Mouse (Mus musculus): ENCODE data around the gene Shisal1. TPM values are rescaled to one million over a fixed set of nuclear protein-coding genes. Genes with fewer than 3 reads are reported as not detected.

Shisal1 gene
- total RNA-seq, 2 experiments from 2014 or later, result 0.63 to 1.1 TPM

DNA sequence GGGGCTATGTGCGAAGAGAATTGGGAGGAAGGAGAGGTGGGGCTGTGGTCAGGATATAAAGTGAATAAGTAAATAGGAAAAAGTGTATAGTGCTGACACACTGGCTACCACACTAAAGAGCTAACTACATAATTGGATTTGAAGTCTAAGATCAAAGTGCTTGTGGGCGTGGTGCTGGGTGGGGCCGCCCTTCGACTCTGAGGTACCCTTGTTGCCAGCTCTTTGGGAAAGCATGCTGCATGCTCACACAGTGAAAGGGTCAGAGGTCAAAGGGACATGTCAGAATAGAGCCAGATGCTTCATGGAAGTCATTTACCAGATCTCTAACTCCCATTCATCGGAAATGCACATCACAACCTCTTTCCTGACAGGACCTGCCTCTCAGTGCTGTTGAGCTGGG, 74.1 kb downstream of the Shisal1 start:
- no peak for DNase-seq

DNA sequence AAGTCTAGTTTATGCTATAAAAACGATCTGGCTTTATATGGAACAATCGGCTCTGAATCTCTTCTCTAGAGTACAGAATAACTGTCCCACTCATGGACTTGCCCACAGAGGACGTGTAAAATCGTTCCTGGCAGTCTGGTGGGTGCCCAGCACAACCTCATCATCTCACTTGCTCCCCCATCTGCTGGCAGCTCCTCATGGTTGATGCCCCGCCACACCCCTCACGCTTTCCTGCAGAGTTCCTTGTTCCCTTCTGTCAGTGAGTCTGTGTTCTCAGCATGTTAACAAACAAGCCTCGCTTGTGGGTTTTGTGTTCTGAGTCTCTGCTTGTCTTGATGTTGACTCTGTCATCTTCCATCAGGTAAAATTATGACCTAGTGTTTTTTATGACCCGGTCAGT, 79.5 kb downstream of the Shisal1 start:
- DNase-seq, result no peak

DNA sequence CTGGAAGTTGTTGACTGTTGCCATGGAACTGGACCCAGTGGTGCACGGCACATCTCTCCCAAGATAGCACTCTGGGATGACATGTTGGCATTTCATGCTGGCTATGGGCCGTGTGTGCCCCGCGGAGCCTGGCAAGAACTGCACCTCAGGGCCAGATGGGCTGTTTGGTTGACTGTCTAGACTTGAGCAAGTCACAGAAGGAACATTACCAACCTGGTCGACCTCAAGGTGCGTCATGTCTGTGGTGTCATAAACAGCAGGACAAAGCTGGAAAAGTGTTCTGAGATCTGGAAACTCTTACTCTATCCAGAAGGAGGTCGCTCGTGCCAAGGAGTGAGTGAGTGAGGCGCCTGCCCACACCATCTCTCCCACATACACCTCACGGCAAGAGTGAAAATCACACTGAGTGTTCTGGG, 80.3 kb downstream of the Shisal1 start:
- DNase-seq, result no peak

DNA sequence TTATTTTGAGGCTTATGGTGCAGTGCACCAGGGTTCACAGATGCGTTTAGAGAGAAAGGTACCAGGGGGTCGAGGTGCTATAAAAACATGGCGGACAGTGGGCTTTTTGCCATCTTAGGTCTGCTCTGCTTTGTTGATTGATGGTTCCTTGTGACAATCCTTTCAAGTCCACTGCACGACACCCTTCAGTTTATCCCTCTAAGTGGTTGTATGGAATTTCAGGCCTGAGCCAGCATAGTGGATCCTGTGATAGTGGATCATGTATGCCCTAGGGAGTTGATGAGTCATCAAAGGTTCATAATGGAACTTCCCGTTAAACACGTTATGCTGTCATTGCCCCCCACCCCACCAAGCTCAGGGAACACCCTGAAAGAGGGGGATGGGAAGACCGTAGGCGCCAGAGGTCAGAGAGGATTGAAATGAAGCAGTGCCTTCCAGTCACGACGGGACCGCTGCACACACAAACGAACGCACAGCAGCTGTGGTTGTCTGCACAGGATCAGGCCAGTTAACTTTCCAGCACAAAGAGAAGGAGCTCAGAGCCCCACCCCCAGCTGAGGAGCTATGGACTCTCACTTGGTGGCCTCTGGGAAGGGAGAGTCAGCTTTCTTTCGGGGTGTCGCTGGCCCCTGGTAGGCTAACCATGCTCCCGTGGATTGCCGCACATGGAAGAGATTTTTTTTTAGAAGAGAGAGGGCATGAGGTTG, 81.1 kb downstream of the Shisal1 start:
- DNase-seq, result no peak

DNA sequence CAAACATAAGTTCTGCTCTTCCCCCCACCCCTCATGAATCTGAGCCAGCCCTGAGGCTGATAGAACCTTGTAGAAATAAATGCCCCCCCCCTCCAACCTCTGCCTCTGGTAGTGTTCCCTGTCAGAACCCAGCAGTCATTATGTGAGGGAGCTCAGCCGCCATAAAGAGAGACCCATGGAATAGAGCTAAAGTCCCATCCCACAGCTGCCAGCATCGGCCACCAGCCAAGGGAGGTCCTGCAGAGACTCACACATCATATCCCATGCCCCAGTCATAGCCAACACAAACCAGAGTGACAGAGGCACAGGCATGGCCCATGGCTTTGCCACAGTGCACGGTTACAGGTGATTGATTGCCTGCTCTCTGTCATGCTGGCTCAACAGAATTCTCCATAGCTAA, 82.2 kb downstream of the Shisal1 start:
- DNase-seq, result no peak

DNA sequence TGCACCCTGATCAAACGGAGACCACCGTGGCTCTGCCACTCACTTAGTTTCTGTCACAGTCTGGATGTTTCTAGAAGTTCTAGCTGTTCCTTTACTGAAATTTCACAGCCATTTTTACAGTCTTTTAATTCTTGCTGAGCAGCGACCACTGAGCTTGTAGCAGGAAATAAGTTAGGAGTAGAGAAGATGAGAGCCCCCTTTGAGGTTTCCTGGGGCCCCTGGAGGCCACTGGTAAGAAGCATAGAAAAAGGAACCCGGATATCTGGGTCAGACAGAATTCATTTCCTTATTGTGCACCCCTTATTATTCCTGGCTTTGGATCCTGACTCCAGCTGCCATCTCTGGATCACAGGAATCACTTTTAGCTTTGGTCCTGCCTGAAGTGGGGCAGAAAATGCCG, 91.8 kb downstream of the Shisal1 start:
- DNase-seq, result no peak

DNA sequence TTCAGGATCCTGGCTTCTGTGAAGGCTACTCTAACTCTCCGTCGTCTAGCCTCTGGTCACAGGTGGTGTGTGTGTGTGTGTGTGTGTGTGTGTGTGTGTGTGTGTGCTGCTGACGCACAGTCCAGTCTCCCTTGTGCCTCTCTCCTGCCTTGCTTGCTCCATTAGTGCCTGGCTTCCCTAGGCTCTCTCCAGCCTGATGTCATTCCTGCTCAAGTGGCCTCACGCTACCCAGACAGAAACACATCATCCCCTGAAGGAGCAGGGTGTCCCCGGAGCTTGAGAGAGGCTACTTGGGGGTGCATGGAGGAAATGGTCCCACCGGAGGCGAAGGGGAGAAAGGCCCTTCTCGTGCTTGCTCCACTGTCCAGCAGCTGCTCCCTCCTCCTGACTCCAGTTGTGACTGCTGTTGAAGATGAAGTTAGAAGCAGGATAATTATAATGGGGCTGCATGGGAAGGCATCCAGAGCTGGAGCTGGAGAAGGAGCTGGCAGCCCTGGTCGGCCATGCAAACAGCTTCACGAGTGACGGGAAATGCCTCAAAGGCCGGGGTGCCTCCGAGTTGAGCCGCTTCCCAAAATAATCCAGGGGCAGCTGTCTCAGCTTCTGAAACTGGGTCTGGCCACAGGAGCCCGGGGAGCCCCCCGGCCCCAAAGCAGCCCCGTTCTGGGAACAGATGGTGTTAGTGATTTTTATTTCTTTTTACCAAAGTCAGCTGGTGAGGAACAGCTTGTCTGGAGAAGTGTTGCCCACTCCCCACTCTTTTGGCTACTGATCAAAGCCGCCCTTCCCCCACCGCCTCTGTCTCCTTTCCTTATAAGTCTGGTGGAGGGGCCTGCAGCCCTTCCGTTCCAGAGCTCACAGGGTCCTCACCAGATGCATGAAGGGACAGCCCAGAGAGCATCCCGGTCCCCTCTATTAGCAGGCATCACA, 94.7 kb downstream of the Shisal1 start:
- DNase-seq, result no peak

DNA sequence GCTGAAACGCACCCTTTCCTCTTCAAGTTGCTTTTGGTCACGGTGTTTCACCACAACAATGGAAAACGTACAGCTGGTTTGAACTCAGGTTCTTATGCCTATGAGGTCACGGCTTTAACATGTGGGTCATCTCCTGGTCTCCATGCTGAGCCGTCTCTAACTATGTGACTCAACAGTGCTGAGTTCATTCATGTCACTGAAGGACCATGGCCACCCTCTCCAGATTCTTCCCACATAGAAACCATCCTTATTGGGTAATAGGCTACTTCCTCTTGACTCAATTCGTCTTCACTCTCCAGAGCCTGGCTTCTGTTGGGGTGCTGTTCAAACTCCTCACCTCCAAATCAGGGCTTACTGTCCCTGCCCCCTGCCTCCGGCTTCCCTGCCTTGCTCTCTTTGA, 95.6 kb downstream of the Shisal1 start:
- no peak for DNase-seq

DNA sequence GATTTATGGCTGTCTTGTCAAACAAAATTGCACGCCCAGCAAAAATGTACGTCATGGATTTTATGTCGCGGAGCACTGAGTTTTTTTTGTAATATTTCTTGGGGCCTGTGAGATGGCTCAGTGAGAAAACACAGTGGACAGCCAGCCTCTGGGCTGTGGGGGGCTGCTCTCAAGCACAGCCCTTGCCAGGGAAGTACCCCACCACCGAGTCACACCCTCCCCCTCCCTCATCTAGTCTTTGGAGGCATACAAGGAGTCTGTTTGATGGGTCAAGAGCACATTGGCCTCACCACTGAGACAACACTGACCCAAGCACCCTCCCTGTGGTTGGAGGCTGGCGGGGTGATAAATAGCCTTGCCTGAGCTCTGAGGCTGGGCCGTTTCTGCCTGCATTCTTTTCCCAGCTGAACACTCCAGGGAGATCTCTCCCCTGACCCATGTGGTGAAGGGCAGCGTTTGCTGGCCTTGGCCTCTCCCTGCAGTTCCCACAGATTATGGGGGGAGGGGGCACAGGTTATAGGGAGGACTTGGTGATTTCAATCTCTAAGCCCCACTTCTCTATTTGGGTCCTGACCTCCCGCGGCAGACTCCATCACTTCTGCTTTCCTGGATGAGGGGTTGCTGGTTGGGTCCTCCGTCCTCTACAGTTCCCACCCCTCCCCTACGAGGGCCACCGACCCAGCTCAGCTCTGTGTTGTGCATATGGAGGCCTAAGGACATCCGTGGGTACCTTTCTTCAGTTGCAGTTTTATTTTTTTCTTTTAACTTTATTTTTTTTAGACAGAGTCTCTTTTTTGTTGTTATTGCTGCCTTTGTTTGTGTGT, 96.8 kb downstream of the Shisal1 start:
- no peak for DNase-seq

DNA sequence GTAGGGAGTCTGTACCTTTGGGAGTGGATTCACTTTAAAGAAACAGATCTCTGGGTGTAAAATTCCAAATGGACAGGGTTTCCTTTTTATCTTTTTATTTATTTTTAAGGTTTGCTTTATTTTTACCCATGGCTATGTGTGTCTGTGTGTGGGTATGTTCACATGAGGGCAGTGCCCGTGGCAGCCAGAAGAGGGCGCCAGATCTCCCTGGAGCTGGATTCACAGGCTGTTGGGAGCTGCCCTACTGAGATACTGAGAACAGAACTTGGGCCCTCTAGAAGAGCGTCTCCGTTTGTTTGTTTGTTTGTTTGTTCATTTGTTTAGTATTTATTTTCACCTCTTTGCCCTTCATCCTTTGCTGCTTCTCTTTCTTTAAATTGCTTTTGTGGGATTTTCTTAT, 98.1 kb downstream of the Shisal1 start:
- DNase-seq, result no peak

DNA sequence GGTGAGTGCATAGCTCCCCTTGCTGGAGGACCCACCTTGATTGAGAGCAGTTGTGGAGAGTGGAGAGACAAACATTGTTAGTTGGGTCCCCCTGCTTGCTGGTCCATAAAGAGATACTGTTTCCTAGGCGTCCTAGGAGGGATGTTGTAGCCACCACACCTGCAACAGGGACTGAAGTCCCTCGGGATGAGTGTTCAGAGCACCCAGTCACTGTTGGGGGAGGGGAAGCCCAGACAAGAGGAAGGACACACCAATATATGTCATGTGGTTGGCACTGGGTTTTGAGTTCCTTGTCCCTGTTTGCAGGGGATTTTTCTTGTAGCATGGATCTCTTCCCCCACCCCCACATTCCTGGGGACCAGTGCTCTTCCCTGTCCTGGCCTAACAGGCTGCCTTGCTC, 106.0 kb downstream of the Shisal1 start:
- no peak for DNase-seq

DNA sequence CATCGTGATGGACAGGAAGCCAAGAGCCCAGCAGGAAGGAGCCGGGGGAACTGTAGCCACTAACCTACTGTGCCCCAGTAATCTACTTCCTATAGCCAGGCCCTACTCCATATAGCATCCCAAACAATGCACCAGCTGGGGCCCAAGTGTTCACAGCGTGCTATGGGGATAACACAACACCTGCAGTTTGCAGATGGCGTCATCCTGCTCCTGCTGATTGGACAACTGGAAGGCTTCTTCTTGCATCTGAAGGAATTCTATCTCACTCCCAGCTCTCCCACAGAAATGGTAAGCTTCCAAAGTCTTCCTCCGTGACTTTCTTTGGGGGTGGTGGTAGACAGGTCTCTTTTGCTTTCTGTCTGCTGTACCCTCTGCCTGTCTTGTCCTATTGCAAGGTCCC, 109.3 kb downstream of the Shisal1 start:
- DNase-seq, result no peak

DNA sequence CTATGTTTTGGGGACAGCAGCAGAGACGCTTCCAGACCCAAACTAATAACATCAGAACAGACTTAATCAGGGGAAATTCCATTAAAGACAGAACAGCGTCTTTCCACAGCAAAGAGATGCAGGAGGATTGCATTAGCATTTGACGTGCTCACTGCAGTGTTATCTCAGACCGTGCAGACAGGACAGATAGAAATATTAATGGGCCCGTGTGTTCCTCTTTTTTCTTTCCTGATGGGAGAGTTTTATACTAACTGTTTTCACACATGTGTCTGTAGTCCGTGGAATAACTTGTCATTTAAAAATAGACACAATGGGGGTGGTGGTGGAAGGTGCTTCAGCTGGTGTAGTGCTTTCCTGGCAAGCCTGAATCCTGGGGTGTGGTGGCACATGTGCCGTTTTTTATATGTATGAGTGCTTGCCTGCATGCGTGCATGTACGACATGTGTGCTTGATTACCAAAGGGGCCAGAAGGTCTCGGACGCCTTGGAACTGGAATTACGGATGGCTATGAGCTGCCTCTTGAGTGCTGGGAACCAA, 110.5 kb downstream of the Shisal1 start:
- no peak for DNase-seq

DNA sequence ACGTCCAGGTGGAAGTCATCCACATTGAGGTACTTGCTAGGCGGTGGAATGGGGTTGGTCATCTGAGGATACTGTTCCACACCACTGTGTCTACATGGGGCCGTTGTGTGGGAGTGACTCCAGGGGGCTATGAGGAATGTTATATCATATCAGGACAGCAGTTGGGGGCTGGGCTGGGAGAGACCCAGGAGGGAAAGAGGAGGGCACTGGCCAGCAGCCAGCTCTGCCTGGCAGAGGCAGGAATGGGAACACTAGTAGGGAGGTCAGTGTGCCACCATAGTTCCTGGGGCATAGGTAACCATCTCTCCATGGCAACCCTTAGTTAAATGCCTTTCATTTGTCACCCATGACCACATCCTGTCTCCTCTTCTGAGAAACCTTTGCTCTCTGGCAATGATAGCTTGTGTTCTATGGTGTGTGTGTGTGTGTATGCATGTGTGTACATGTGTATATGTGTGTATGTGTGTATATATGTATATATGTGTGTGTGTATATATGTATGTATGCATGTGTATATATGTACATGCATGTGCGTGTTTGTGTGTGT, 115.8 kb downstream of the Shisal1 start:
- no peak for DNase-seq

DNA sequence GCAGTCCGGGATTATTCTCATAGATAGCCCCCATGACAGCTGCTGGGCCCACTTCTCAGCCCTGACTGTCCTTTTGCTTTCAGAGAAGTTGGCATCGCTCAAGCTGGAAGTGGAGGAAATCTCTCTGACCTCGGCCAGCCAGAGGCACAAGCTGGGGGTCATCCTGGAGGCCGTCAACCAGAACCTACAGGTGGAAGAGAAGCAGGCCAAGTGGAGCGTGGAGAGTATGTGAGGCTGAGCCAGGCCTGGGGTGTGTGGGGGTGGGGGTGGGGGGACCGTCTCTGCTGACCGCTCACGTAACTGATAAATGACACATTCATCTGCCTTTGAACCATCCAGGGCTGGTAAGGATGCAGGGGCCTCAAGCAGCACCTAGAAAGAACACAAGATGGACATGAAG, 117.0 kb downstream of the Shisal1 start:
- no peak for DNase-seq

Other genes with a start within 250 kb of the Shisal1 start
- 10 to 100 TPM; 18.0 to 24.1 TPM for gene Parvb, start 215.1 kb downstream of the Shisal1 start, total RNA-seq (2021)
- gene Parvg, start 123.1 kb downstream of the Shisal1 start, total RNA-seq (2021), result 1 to 10 TPM; 3.0 to 3.3 TPM
- gene Rtl6, start 110.7 kb upstream of the Shisal1 start, total RNA-seq (2021), result 1 to 10 TPM; 4.1 to 7.1 TPM
- gene Prr5, start 222.5 kb upstream of the Shisal1 start, total RNA-seq (2021), result 1 to 10 TPM; 5.6 to 7.0 TPM

All from adrenal gland, postnatal 36 days (tissue).